Mouse (Mus musculus): ENCODE results near the gene Mtap. TPM values are rescaled to one million over a fixed set of nuclear protein-coding genes. Genes with fewer than 3 reads are reported as not detected.

Gene Mtap
- 10 to 100 TPM; 10.6 TPM for total RNA-seq (2021)

- intact Hi-C loops (cut with DNase I), result no loop called here
- DNase-seq (ENCODE audit: extremely low spot score in 1 of 2, low spot score in 2 of 2), result peak; percentile 68 to 90
These were observed at the start of gene Mtap for GRCm38 (mm10) chr4:89136906-89137541. Gene Mtap, plus strand, starts transcription at chr4:89137122.

GRCm38 (mm10) chr4:89089110-89089509 is 47.8 kb upstream of the Mtap start:
- intact Hi-C loops (cut with DNase I), result no loop called here
- no peak for DNase-seq (ENCODE audit: extremely low spot score in 1 of 2, low spot score in 2 of 2)

- intact Hi-C loops (cut with DNase I), result no loop called here
- DNase-seq (ENCODE audit: extremely low spot score in 1 of 2, low spot score in 2 of 2), result no peak
These were observed 46.7 kb upstream of the Mtap start for GRCm38 (mm10) chr4:89090217-89090616.

GRCm38 (mm10) chr4:89092153-89092552 is 44.8 kb upstream of the Mtap start:
- intact Hi-C loops (cut with DNase I), result no loop called here
- DNase-seq (ENCODE audit: extremely low spot score in 1 of 2, low spot score in 2 of 2), result no peak

- intact Hi-C loops (cut with DNase I), result no loop called here
- no peak for DNase-seq (ENCODE audit: extremely low spot score in 1 of 2, low spot score in 2 of 2)
These were observed 42.1 kb upstream of the Mtap start for GRCm38 (mm10) chr4:89094773-89095172.

DNA sequence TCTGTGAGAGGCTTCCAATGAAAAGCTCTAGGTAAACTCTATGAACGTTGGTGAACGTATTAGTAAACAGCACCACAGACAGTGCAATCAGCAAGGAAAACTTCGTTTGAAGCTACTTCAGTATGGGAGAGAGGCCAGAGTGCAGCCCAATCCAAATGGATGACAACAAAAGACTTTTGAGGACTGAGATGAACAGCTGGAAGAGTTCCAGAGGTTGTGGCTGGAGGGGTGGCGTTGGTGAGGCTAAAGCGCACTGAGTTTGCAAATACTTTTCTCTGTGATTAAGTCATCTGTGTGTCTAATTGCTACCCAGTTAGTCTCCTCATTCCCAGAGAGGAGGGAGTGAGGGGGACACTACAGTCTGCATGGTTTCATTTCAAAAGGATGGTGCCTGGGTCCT is 38.7 kb upstream of the Mtap start:
- intact Hi-C loops (cut with DNase I), result no loop called here
- DNase-seq (ENCODE audit: extremely low spot score in 1 of 2, low spot score in 2 of 2), result no peak

GRCm38 (mm10) chr4:89101276-89101675 is 35.6 kb upstream of the Mtap start:
- intact Hi-C loops (cut with DNase I), result no loop called here
- no peak for DNase-seq (ENCODE audit: extremely low spot score in 1 of 2, low spot score in 2 of 2)

DNA sequence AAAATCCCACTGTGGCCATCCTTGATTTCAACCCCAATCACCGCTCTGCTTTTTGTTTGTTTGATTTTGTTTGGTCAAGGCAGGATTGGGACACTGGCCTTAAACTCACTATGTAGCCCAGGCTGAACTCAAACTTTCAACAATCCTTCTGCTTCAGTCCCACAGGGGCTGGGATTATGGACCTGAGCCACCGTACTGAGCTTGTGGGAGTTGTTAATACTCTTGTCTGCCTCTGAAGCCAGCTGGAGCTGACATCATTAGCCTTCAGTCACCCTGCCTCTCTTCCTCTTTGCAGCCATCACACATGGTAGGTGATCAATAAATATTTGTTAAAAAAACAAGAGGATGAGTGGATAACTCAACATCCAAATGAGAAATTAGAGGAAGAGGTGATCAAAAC is 34.6 kb upstream of the Mtap start:
- DNase-seq (ENCODE audit: extremely low spot score in 1 of 2, low spot score in 2 of 2), result no peak
- intact Hi-C loops (cut with DNase I), result no loop called here

- intact Hi-C loops (cut with DNase I), result no loop called here
- no peak for DNase-seq (ENCODE audit: extremely low spot score in 1 of 2, low spot score in 2 of 2)
These were observed 31.4 kb upstream of the Mtap start for GRCm38 (mm10) chr4:89105486-89105885.

DNA sequence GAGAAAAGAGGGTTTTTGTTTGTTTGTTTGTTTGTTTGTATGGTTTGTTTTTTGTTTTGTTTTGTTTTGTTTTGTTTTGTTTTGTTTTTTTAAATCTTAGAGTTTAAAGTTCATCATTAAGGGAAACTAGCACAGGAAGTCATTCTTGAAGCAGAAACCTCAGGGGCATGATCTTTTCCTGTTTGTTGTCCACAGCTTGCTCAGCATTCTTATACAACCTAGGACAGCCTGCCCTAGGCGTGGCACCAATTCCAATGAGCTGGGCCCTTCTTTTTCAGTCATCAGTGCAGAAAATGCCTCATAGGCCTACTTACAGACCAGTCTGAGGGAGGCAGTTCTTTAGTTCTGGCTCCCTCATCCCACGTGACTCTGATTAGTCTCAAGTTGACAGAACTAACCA is 30.4 kb upstream of the Mtap start:
- no peak for DNase-seq (ENCODE audit: extremely low spot score in 1 of 2, low spot score in 2 of 2)
- intact Hi-C loops (cut with DNase I), result no loop called here

GRCm38 (mm10) chr4:89112168-89112710 is 24.7 kb upstream of the Mtap start:
- DNase-seq (ENCODE audit: extremely low spot score in 1 of 2, low spot score in 2 of 2), result no peak
- intact Hi-C loops (cut with DNase I), result no loop called here

GRCm38 (mm10) chr4:89112782-89113181 is 24.1 kb upstream of the Mtap start:
- intact Hi-C loops (cut with DNase I), result no loop called here
- no peak for DNase-seq (ENCODE audit: extremely low spot score in 1 of 2, low spot score in 2 of 2)

- no peak for DNase-seq (ENCODE audit: extremely low spot score in 1 of 2, low spot score in 2 of 2)
- intact Hi-C loops (cut with DNase I), result no loop called here
These were observed 20.9 kb upstream of the Mtap start for GRCm38 (mm10) chr4:89116006-89116405.

DNA sequence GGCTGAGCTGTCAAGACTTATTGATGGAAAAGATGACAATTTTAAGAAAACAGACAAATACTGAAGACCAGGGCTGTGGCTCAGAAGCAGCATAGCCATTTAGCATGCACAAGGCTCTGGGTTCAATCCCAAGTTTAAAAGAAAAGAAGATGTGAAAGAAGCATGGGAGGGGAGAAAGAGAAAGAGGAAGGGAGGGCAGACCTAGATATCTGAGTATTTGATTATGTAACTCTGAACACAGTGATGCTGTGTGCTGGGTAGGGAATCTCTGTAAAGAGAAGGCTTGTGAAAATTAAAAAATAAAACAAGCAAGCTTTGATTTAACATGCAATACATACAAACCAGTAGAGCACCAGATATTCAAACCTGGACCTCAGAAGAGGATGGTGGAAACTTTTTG is 17.0 kb upstream of the Mtap start:
- DNase-seq (ENCODE audit: extremely low spot score in 1 of 2, low spot score in 2 of 2), result no peak
- intact Hi-C loops (cut with DNase I), result no loop called here

DNA sequence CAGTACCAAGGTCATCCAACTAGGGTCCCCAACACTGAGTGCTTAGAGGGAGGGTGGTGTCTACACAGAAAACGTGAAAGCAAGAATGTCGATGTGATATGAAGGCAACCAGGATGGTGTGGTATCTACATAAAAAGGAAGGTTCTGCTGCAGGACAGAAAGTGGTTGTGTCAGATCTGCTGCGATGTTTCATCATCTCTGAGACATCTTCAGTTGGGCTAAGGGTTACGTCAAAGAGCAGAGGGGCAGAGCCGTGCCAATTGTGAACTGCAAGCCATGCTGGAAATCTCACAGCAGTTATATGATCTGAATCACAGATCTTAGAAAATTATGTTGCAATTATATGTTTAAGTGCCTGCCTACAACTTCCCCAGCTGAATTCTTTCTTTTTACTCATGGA is 16.6 kb upstream of the Mtap start:
- intact Hi-C loops (cut with DNase I), result no loop called here
- DNase-seq (ENCODE audit: extremely low spot score in 1 of 2, low spot score in 2 of 2), result no peak

DNA sequence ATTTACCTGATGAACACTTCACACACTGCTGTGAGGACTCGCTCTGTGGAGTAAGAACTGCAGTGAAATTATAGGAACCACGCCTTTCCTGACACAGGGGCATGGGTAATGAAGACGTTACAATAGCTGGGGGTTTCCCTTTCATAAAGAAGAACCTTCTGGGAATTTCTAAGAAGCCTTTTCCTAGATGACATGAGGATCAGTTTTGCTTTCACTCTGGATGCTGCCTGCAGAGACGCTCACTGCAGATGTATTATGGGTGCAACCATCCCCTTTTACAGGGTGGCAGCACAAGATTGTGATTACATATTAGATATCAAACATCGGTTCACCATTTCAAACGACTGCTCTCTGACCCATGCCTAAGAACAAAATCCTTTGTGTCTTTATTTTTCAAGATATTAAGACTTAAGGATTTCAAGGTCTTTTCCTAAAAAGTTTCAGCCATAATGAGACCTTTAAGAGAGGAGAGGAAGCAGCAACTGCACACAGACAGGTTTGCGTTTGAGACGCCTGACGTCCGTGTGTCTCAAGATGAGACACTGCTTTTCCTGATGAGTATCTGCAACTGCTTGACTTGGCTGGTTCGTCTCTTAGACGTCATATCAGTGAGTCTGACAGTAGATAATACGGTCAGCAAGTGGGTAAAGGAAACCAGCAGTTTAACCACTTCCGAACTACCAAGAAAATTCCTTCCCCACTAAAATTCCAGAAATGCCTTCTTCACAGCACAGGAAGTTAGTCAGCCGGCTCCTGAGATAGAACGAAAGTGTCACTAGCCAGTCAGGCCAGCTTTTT is 13.3 kb upstream of the Mtap start:
- no peak for DNase-seq (ENCODE audit: extremely low spot score in 1 of 2, low spot score in 2 of 2)
- intact Hi-C loops (cut with DNase I), result no loop called here

DNA sequence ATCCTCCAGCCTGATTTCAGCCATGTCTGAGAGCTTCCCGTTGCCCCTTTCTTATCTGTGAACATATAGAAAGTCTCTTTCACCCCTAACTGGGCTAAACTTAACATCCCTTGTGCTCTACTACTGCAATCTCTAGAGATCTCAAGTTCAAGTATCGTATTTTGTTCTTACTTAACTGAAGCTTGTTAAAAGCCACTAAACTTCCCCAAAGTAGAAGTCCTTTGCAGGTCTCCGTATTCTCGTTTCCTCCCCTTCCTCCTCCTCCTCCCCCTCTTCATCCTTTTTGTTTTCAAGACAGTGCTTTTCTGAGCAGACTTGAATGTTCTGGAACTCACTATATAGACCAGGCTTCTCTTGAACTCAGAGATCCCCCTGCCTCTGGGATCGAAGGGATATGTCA is 9.2 kb upstream of the Mtap start:
- intact Hi-C loops (cut with DNase I), result loop anchor here (2.0 kb wide), 1 partner anchor 189 kb away; no protein-coding TSS in a partner anchor
- no peak for DNase-seq (ENCODE audit: extremely low spot score in 1 of 2, low spot score in 2 of 2)

DNA sequence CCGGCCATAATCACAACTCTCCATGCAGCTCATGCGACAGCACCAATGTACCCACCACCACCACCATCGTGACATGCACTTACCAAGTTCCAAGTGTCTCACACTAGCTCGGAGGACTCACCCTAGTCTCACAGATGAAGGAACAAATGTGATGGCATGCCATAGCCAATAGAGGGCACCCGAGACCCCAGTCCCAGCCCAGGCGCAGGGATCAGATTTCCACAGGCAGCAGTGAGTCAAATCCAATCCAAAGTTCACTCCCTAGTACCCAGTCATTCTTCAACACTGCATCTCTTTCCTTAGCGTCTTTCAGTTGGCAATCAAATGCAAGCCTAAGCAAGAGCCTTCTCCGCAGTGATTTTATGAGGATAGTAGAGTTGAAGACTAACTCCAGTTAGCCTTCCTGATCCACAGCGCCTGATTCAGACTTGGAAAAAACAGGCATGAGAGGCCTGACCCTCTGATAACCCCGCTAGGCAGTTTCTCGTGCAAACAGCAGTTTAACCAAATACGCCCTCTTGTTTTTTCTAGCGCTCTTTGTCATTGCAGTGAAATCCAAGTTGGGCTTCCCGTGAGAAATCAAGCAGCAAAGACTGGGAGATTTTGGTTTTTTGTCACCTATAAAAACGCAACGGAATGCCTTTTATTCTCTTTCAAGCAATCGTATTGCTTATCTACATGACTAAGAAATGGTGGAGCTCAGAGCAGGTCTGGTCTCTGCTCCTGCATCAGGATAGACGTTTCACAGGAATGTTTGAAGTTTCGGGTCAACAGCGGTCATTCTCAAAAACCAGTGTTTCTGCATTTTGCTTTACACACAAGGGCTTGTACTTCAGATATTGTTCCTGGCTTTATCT is 8.6 kb upstream of the Mtap start:
- intact Hi-C loops (cut with DNase I), result loop anchor here (2.0 kb wide), 1 partner anchor 190 kb away; no protein-coding TSS in a partner anchor
- DNase-seq (ENCODE audit: extremely low spot score in 1 of 2, low spot score in 2 of 2), result peak in 1 of 2 experiments; percentile 36

GRCm38 (mm10) chr4:89128937-89129277 is 8.0 kb upstream of the Mtap start:
- DNase-seq (ENCODE audit: extremely low spot score in 1 of 2, low spot score in 2 of 2), result no peak
- intact Hi-C loops (cut with DNase I), result loop anchor here (1.0 to 2.0 kb wide), 2 partner anchors 190 to 257 kb away; no protein-coding TSS in a partner anchor
